Mouse (Mus musculus) myocyte (in vitro differentiated cells): Measurements from ENCODE around the gene Tas2r109. TPM values are rescaled to one million over a fixed set of nuclear protein-coding genes. Genes with fewer than 3 reads are reported as not detected.
"Not testable (repeated sequence)": the region's sequence is repeated elsewhere in the genome, so short reads cannot be mapped to it uniquely, and the experiment has no call there.

ENCODE experiments used
- H3K27me3 ChIP-seq: one replicate; pipeline ENCODE4 v1.6.1; 2011; ENCODE audit not compliant: control insufficient read depth, insufficient read depth, insufficient read length
- H3K36me3 ChIP-seq: one replicate; pipeline ENCODE4 v1.6.1; 2011; ENCODE audit not compliant: control insufficient read depth, insufficient read depth
- H3K4me2 ChIP-seq: one replicate; pipeline ENCODE4 v1.6.1; 2011; ENCODE audit warnings: low read depth, control low read depth
- H3K4me3 ChIP-seq: one replicate; pipeline ENCODE4 v1.5.1; 2011; ENCODE audit warnings: mild to moderate bottlenecking, control low read depth, moderate library complexity
- H3K79me2 ChIP-seq: one replicate; pipeline ENCODE4 v1.6.1; 2011; ENCODE audit not compliant: control insufficient read depth, insufficient read depth
- H3ac ChIP-seq: one replicate; pipeline ENCODE4 v1.6.1; 2011; ENCODE audit not compliant: control insufficient read depth, insufficient read length
- CEBPB ChIP-seq: IDR thresholded peaks from 2 replicates; pipeline ENCODE4 v1.6.1; 2011; ENCODE audit warnings: mild to moderate bottlenecking, moderate library complexity; ENCODE audit not compliant: poor library complexity, insufficient read depth, severe bottlenecking
- E2F4 ChIP-seq: IDR thresholded peaks from one replicate; pipeline ENCODE4 v1.6.1; 2011; ENCODE audit warnings: mild to moderate bottlenecking, control low read depth, moderate library complexity; ENCODE audit not compliant: insufficient read depth
- MAX ChIP-seq: IDR thresholded peaks from one replicate; pipeline ENCODE4 v1.6.1; 2011; ENCODE audit warnings: low read depth, mild to moderate bottlenecking, control low read depth
- MYOD1 ChIP-seq, 3 experiments: IDR thresholded peaks; one replicate each; pipeline ENCODE4 v1.6.1; 2011; ENCODE audit warnings: control low read depth in 2 of 3, low read depth in 2 of 3, mild to moderate bottlenecking in 2 of 3, moderate library complexity in 1 of 3; ENCODE audit not compliant: insufficient read length in 2 of 3, control insufficient read depth in 1 of 3
- MYOG ChIP-seq, 3 experiments: IDR thresholded peaks; one replicate each; pipeline ENCODE4 v1.6.1; 2011; ENCODE audit warnings: control low read depth in 2 of 3, low read depth in 2 of 3, mild to moderate bottlenecking in 2 of 3; ENCODE audit not compliant: insufficient read length in 2 of 3, control insufficient read depth in 1 of 3, insufficient read depth in 1 of 3
- POLR2A ChIP-seq: IDR thresholded peaks from one replicate; pipeline ENCODE4 v1.6.1; 2011; ENCODE audit warnings: low read depth, mild to moderate bottlenecking, control low read depth, moderate library complexity; ENCODE audit not compliant: insufficient read length
- POLR2AphosphoS2 ChIP-seq: IDR thresholded peaks from one replicate; pipeline ENCODE4 v1.6.1; 2011; ENCODE audit warnings: low read depth, control low read depth; ENCODE audit not compliant: insufficient read length
- REST ChIP-seq: IDR thresholded peaks from one replicate; pipeline ENCODE4 v1.6.1; 2011; ENCODE audit warnings: mild to moderate bottlenecking, control low read depth, moderate library complexity; ENCODE audit not compliant: insufficient read depth, insufficient read length
- SRF ChIP-seq: IDR thresholded peaks from one replicate; pipeline ENCODE4 v1.6.1; 2011; ENCODE audit warnings: low read depth; ENCODE audit not compliant: control insufficient read depth, insufficient read length
- TCF12 ChIP-seq: IDR thresholded peaks from one replicate; pipeline ENCODE4 v1.6.1; 2011; ENCODE audit warnings: mild to moderate bottlenecking, control low read depth; ENCODE audit not compliant: poor library complexity, insufficient read depth, severe bottlenecking
- TCF3 ChIP-seq: IDR thresholded peaks from one replicate; pipeline ENCODE4 v1.6.1; 2011; ENCODE audit warnings: low read depth, control low read depth; ENCODE audit not compliant: insufficient read length
- USF1 ChIP-seq: IDR thresholded peaks from one replicate; pipeline ENCODE4 v1.6.1; 2011; ENCODE audit warnings: low read depth, mild to moderate bottlenecking, control low read depth, moderate library complexity
- polyA plus RNA-seq: library from polyadenylated mRNA; unstranded; fragments of >200 nt; fragmentation: generic; extraction: Trizol; gene quantifications from one replicate; pipeline ENCODE4 v1.2.1, GENCODE M21; 2012; ENCODE audit warnings: missing spikeins

Tas2r109 gene
- not detected for polyA plus RNA-seq

- Histone ChIP-seq H3K4me3 (no peak within 1 kb of the TSS), H3K27me3 (no peaks in the 10 kb centered on the region), H3K4me2 (no peak within 1 kb of the TSS), H3ac (no peak within 1 kb of the TSS), H3K79me2 (no peaks in the 10 kb centered on the region), H3K36me3 (no peaks in the 10 kb centered on the region)
- no peak for TF ChIP-seq CEBPB
- no peak for TF ChIP-seq MAX
- no peak for TF ChIP-seq MYOG (IDR thresholded peaks at IDR 0.05; ENCODE audit: control insufficient read depth in 1 of 3, insufficient read depth in 1 of 3, insufficient read length in 2 of 3, low read depth in 2 of 3)
- no peak for TF ChIP-seq MYOD1 (IDR thresholded peaks at IDR 0.05; ENCODE audit: control insufficient read depth in 1 of 3, insufficient read length in 2 of 3, low read depth in 2 of 3)
- TF ChIP-seq SRF: no peak
- TF ChIP-seq TCF12: no peak
- no peak for TF ChIP-seq POLR2AphosphoS2
- TF ChIP-seq E2F4: no peak
Observed at GRCm38 (mm10) chr6:132980865-132981264, at the start of gene Tas2r109. Tas2r109 (minus strand) TSS chr6:132980965.

GRCm38 (mm10) chr6:132957819-132958218 is 22.9 kb downstream of the Tas2r109 start, which contains the start of gene Tas2r131:
Tas2r131 (minus strand) TSS chr6:132957919.
- TF ChIP-seq SRF (no peak), USF1 (no peak)
- H3K4me3 ChIP-seq: no peak within 1 kb of the TSS
- no peaks in the 10 kb centered on the region for H3K79me2 ChIP-seq
- H3ac ChIP-seq: no peak within 1 kb of the TSS
- no peak within 1 kb of the TSS for H3K4me2 ChIP-seq
- no peaks in the 10 kb centered on the region for H3K36me3 ChIP-seq
- no peaks in the 10 kb centered on the region for H3K27me3 ChIP-seq

- H3ac ChIP-seq: no peak within 1 kb of the TSS
- no peaks in the 10 kb centered on the region for H3K79me2 ChIP-seq
- H3K27me3 ChIP-seq: no peaks in the 10 kb centered on the region
- TF ChIP-seq MAX (no peak), CEBPB (no peak), TCF12 (no peak), USF1 (no peak), SRF (no peak), REST (no peak), E2F4 (no peak), POLR2A (no peak), MYOD1 (IDR thresholded peaks at IDR 0.05; ENCODE audit: control insufficient read depth in 1 of 3, insufficient read length in 2 of 3, low read depth in 2 of 3) (no peak), TCF3 (no peak), POLR2AphosphoS2 (no peak)
- no peak within 1 kb of the TSS for H3K4me2 ChIP-seq
- no peak within 1 kb of the TSS for H3K4me3 ChIP-seq
- H3K36me3 ChIP-seq: no peaks in the 10 kb centered on the region
Observed at GRCm38 (mm10) chr6:132950802-132951201, 30.0 kb downstream of the Tas2r109 start, which contains the start of gene Tas2r129. Tas2r129 (plus strand) TSS chr6:132951102.

DNA sequence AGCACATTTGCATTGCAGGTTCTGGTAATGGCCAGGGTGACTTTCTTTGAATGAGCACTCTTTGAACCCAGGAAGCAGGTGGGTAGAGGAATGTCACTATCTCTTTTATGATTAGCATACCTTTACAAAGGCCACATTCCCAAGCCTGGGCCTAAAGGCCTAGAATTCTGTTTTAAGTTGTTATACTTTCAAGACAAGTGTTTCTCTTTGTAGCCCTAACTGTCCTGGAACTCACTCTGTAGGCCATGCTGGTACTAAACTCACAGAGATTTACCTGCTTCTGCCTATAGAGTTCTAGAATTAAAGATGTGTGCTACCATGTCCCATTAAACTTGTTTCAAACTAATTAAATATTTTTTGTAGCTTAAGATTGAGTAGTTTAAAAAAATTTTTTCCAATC is 39.4 kb downstream of the Tas2r109 start:
- not testable (repeated sequence) for H3K79me2 ChIP-seq, H3K27me3 ChIP-seq, H3ac ChIP-seq, H3K4me2 ChIP-seq, H3K36me3 ChIP-seq, H3K4me3 ChIP-seq

Other genes starting within 250 kb of the Tas2r109 start
- gene Tas2r115, start 242.9 kb downstream of the Tas2r109 start, polyA plus RNA-seq: not detected
- not detected for gene Tas2r124, start 226.2 kb downstream of the Tas2r109 start, polyA plus RNA-seq
- gene Tas2r102, start 218.8 kb downstream of the Tas2r109 start, polyA plus RNA-seq: not detected
- gene Tas2r136, start 202.8 kb downstream of the Tas2r109 start, polyA plus RNA-seq: not detected
- not detected for gene Tas2r117, start 178.1 kb downstream of the Tas2r109 start, polyA plus RNA-seq
- not detected for gene Tas2r123, start 133.8 kb downstream of the Tas2r109 start, polyA plus RNA-seq
- gene Tas2r116, start 125.5 kb downstream of the Tas2r109 start, polyA plus RNA-seq: not detected
- not detected for gene Tas2r110, start 113.0 kb downstream of the Tas2r109 start, polyA plus RNA-seq
- gene Tas2r113, start 88.0 kb downstream of the Tas2r109 start, polyA plus RNA-seq: not detected
- gene Tas2r125, start 71.3 kb downstream of the Tas2r109 start, polyA plus RNA-seq: not detected
- gene Tas2r129, start 29.9 kb downstream of the Tas2r109 start, polyA plus RNA-seq: not detected
- not detected for gene Tas2r131, start 23.0 kb downstream of the Tas2r109 start, polyA plus RNA-seq
- gene Tas2r103, start 56.1 kb upstream of the Tas2r109 start, polyA plus RNA-seq: not detected
- gene Tas2r140, start 74.9 kb upstream of the Tas2r109 start, polyA plus RNA-seq: not detected
- 33.1 TPM for gene Smim10l1, start 123.9 kb upstream of the Tas2r109 start, polyA plus RNA-seq